Mouse (Mus musculus): ENCODE measurements around the gene Git2.

GRCm38 (mm10) chr5:114745581-114745980, 29.7 kb downstream of the Git2 start:
- TF ChIP-seq CTCF (IDR thresholded peaks at IDR 0.05; ENCODE audit: borderline replicate concordance, control insufficient read depth, extremely low read depth, insufficient read depth, low read length, poor library complexity) (no peak), POLR2A (IDR thresholded peaks at IDR 0.05; ENCODE audit: control insufficient read depth, extremely low read depth, insufficient read depth, low read length, poor library complexity) (no peak)

Data from thymus, adult 2 months (tissue).